Mouse (Mus musculus) midbrain, embryonic 10.5 days (tissue): ENCODE data around the gene Plce1. TPM values are rescaled to one million over a fixed set of nuclear protein-coding genes. Genes with fewer than 3 reads are reported as not detected.

Experiments
- DNase-seq: peaks from one replicate; pipeline ENCODE4 v3.0.0-alpha.2; 2017; ENCODE audit warnings: low spot score
- H3K27ac ChIP-seq: fragments of 300-500 bp; sonication (generic); replicated peaks from 2 replicates; pipeline ENCODE4 v1.5.1; 2016; ENCODE audit warnings: mild to moderate bottlenecking
- H3K27me3 ChIP-seq: fragments of 300-500 bp; sonication (generic); 2 replicates; pipeline ENCODE4 v1.6.1; 2016; ENCODE audit warnings: low read depth, mild to moderate bottlenecking; ENCODE audit not compliant: poor library complexity, severe bottlenecking
- H3K36me3 ChIP-seq: fragments of 300-500 bp; sonication (generic); 2 replicates; pipeline ENCODE4 v1.6.1; 2016; ENCODE audit warnings: mild to moderate bottlenecking, moderate library complexity
- H3K4me1 ChIP-seq: fragments of 300-500 bp; sonication (generic); 2 replicates; pipeline ENCODE4 v1.6.1; 2016
- H3K4me3 ChIP-seq: fragments of 300-500 bp; sonication (generic); 2 replicates; pipeline ENCODE4 v1.5.1; 2016; ENCODE audit warnings: mild to moderate bottlenecking, moderate library complexity
- H3K9me3 ChIP-seq: fragments of 300-500 bp; sonication (generic); replicated peaks from 2 replicates; pipeline ENCODE4 v1.6.1; 2016; ENCODE audit warnings: mild to moderate bottlenecking
- WGBS: fragments of 180-500 bp; shearing (Covaris S2); methylation state at CpG from one replicate; pipeline ENCODE4 v1.1.7; 2016; 5-methylcytosine and 5-hydroxymethylcytosine counted together
- polyA plus RNA-seq: library from polyadenylated mRNA; unstranded; fragments of >200 nt; fragmentation: Nextera tagmentation; extraction: Ambion mirVana; gene quantifications from 2 replicates; pipeline ENCODE4 v1.2.1, GENCODE M21; 2016

The Plce1 gene
- polyA plus RNA-seq, 1 experiment from 2014 or later: 3.1 TPM

- WGBS: 89% methylated on average over 12 of the region's 12 CpGs
- Histone ChIP-seq H3K4me3 (no peak overlapping the region), H3K4me1 (peaks cover 3% of the 10 kb centered on the region), H3K27me3 (no peaks in the 10 kb centered on the region), H3K9me3 (no peaks in the 10 kb centered on the region), H3K36me3 (no peaks in the 10 kb centered on the region), H3K27ac (0 out of 2 replicates have a peak overlapping the region, but pooled peaks have one; percentile 28)
- DNase-seq: no peak
Observed at GRCm38 (mm10) chr19:38507251-38507965, 26.5 kb downstream of the Plce1 start.

- Histone ChIP-seq H3K4me3 (no peak overlapping the region), H3K27me3 (no peaks in the 10 kb centered on the region), H3K9me3 (no peaks in the 10 kb centered on the region), H3K4me1 (peaks cover 3% of the 10 kb centered on the region), H3K27ac (no peak overlapping the region), H3K36me3 (no peaks in the 10 kb centered on the region)
- DNase-seq: no peak
- 77% methylated on average over 9 of the region's 9 CpGs for WGBS
Observed at GRCm38 (mm10) chr19:38507966-38508625, 27.2 kb downstream of the Plce1 start.

GRCm38 (mm10) chr19:38514417-38515184, 33.7 kb downstream of the Plce1 start:
- H3K9me3 ChIP-seq: no peaks in the 10 kb centered on the region
- WGBS: 90% methylated on average over 5 of the region's 5 CpGs
- no peaks in the 10 kb centered on the region for H3K36me3 ChIP-seq
- DNase-seq: no peak
- no peak overlapping the region for H3K27ac ChIP-seq
- no peaks in the 10 kb centered on the region for H3K27me3 ChIP-seq
- H3K4me3 ChIP-seq: no peak overlapping the region
- no peaks in the 10 kb centered on the region for H3K4me1 ChIP-seq

DNA sequence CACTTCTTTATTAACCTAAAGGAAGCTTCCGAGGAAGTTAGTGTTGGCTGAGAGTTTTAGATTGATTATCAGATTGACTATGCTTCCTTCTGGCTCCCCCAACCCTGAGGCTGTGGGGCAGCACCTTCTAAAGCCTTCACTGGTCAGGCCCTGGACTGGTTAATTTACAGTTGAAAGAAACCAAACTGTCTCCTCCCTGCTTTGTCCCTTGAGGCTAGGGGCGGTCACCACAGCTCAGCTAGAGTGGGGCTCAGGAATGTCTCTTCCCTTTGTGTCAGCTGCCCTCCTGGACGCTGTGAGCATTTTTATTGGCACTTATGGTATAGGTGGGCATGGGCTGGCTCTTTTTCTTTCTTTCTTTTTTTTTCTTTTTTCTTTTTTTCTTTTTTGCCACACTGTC, 45.9 kb downstream of the Plce1 start:
- DNase-seq: no peak
- H3K27ac ChIP-seq: peak overlapping the region; percentile 39; the same call in 1 of the 2 replicates
- WGBS: 29% methylated on average over 3 of the region's 3 CpGs

GRCm38 (mm10) chr19:38527475-38527874, 46.6 kb downstream of the Plce1 start:
- H3K9me3 ChIP-seq: peaks cover 13% of the 10 kb centered on the region
- no peaks in the 10 kb centered on the region for H3K27me3 ChIP-seq
- WGBS: 63% methylated on average over 3 of the region's 3 CpGs
- no peak overlapping the region for H3K27ac ChIP-seq
- H3K4me1 ChIP-seq: peaks cover 17% of the 10 kb centered on the region
- H3K4me3 ChIP-seq: no peak overlapping the region
- no peak for DNase-seq
- peaks cover 20% of the 10 kb centered on the region for H3K36me3 ChIP-seq

More for the DNA sequence above, 45.9 kb downstream of the Plce1 start:
- H3K27me3 ChIP-seq: no peaks in the 10 kb centered on the region
- H3K4me3 ChIP-seq: no peak overlapping the region
- peaks cover 13% of the 10 kb centered on the region for H3K9me3 ChIP-seq
- peaks cover 17% of the 10 kb centered on the region for H3K4me1 ChIP-seq
- peaks cover 20% of the 10 kb centered on the region for H3K36me3 ChIP-seq

DNA sequence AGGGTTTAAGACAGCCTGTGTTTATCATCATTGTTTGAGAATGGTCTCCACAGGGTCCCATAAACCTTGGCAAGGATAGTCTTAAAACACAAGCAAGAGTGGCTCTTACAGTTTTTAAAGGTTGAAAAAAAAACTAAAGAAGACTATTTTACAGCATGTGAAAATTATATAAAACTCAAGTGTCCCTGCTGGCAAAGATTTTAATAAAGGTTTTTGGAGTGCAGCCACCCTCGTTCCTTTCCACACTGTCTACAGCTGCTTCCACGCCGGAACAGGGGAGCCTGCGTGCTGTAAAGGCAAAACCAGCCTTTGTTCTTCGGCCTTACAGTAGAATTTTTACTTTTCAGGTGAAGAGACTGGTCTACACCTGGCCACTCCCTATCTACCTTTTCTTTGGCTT, 52.3 kb downstream of the Plce1 start:
- Histone ChIP-seq H3K36me3 (no peaks in the 10 kb centered on the region), H3K27ac (no peak overlapping the region), H3K4me3 (no peak overlapping the region), H3K4me1 (peaks cover 8% of the 10 kb centered on the region), H3K9me3 (no peaks in the 10 kb centered on the region), H3K27me3 (no peaks in the 10 kb centered on the region)
- no peak for DNase-seq
- WGBS: 92% methylated on average over 5 of the region's 5 CpGs

GRCm38 (mm10) chr19:38539338-38539737, 58.4 kb downstream of the Plce1 start:
- 64% methylated on average over 3 of the region's 3 CpGs for WGBS
- no peaks in the 10 kb centered on the region for H3K27me3 ChIP-seq

GRCm38 (mm10) chr19:38540549-38540948, 59.6 kb downstream of the Plce1 start:
- H3K4me1 ChIP-seq: peaks cover 6% of the 10 kb centered on the region
- no peak overlapping the region for H3K27ac ChIP-seq
- no peaks in the 10 kb centered on the region for H3K9me3 ChIP-seq
- H3K36me3 ChIP-seq: no peaks in the 10 kb centered on the region
- no peaks in the 10 kb centered on the region for H3K27me3 ChIP-seq
- 89% methylated on average over 3 of the region's 3 CpGs for WGBS
- H3K4me3 ChIP-seq: no peak overlapping the region
- DNase-seq: no peak

More at GRCm38 (mm10) chr19:38539338-38539737, 58.4 kb downstream of the Plce1 start:
- H3K36me3 ChIP-seq: no peaks in the 10 kb centered on the region
- H3K9me3 ChIP-seq: no peaks in the 10 kb centered on the region
- peaks cover 8% of the 10 kb centered on the region for H3K4me1 ChIP-seq
- no peak overlapping the region for H3K27ac ChIP-seq
- no peak overlapping the region for H3K4me3 ChIP-seq
- DNase-seq: no peak

DNA sequence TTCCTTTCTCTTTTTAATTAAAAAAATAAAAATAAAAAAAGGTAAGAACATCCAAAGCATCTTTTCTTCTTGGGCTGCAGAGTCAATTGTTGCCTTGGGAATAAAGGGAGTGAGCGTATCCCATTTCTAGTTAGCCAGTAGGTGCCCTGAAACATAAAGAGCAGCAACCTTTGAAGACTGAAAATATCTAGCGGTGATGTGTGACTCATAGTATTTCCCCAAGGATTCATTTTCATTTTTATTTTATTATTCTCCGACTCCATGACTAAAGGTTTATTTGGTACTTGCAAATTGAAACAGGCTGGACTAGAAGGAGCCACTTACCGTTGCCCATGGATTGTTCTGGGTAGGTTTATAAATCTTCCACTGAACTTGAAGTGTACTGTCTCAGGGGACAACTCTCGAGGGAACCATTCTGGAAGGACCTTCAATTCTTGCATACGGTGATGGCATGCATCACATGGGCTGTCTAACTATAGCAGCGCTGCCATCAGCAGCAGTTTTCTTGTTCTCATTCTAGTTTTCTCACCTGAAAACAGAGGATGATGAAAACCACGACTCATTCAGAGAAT, 68.7 kb downstream of the Plce1 start:
- Histone ChIP-seq H3K27ac (no peak overlapping the region), H3K27me3 (no peaks in the 10 kb centered on the region), H3K9me3 (no peaks in the 10 kb centered on the region), H3K4me3 (no peak overlapping the region), H3K4me1 (no peaks in the 10 kb centered on the region), H3K36me3 (no peaks in the 10 kb centered on the region)
- no peak for DNase-seq
- 92% methylated on average over 8 of the region's 8 CpGs for WGBS

DNA sequence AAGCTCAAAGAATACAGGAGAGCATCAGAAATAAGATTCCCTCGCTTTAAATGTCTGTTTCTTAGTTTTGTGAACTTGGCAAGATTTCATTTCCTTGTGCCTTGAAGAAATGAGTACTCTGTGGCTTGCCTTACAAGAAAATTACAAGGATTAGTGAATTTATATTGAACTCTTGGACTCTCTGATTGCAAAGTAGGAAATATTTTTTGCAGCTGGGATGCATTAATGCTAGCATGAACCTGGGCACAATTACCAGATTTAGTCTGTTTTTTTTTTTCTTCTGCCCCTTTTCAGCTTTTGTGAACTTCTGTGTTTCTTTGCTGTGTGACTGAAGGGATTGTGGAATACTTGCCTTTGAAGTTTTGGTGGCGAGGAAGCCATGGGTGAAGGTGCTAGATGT, 72.6 kb downstream of the Plce1 start:
- no peaks in the 10 kb centered on the region for H3K27me3 ChIP-seq
- H3K4me3 ChIP-seq: no peak overlapping the region
- WGBS: 81% methylated on average over 2 of the region's 2 CpGs
- H3K36me3 ChIP-seq: no peaks in the 10 kb centered on the region
- H3K4me1 ChIP-seq: no peaks in the 10 kb centered on the region
- DNase-seq: no peak
- no peaks in the 10 kb centered on the region for H3K9me3 ChIP-seq
- no peak overlapping the region for H3K27ac ChIP-seq

GRCm38 (mm10) chr19:38555399-38555798, 74.5 kb downstream of the Plce1 start:
- WGBS: 93% methylated on average over 3 of the region's 3 CpGs
- Histone ChIP-seq H3K4me1 (no peaks in the 10 kb centered on the region), H3K36me3 (no peaks in the 10 kb centered on the region), H3K27me3 (no peaks in the 10 kb centered on the region), H3K4me3 (no peak overlapping the region), H3K27ac (no peak overlapping the region), H3K9me3 (no peaks in the 10 kb centered on the region)
- no peak for DNase-seq

- no peak overlapping the region for H3K27ac ChIP-seq
- no peak overlapping the region for H3K4me3 ChIP-seq
- H3K27me3 ChIP-seq: no peaks in the 10 kb centered on the region
- no peaks in the 10 kb centered on the region for H3K36me3 ChIP-seq
- H3K9me3 ChIP-seq: no peaks in the 10 kb centered on the region
- WGBS: 61% methylated on average over 1 of the region's 1 CpGs
- DNase-seq: no peak
- no peaks in the 10 kb centered on the region for H3K4me1 ChIP-seq
Observed at GRCm38 (mm10) chr19:38558816-38559215, 77.9 kb downstream of the Plce1 start.
